In genomic region chr9:45090811-45091210, GRCm38 (mm10) we compare ENCODE assay signal across 25 mouse cellular contexts. TPM values are rescaled to one million over a fixed set of nuclear protein-coding genes. Genes with fewer than 3 reads are reported as not detected.
DNase-seq lines count a peak whose midpoint lies in the region; ATAC-seq and TF ChIP-seq lines count a peak whose summit lies in the region.
"Had no signal": no experiment of that assay in that cellular context is flagged by ENCODE, and none has a peak within 500 bp of the region (broad histone marks: within the 10 kb centered on the region; RNA-seq: fewer than 3 reads in every experiment).

No protein-coding gene starts in this region.

- no peak for DNase-seq in forebrain, postnatal 0 days
- no peak for DNase-seq in forebrain, embryonic 10.5 days (ENCODE audit: extremely low spot score, low spot score)
- DNase-seq in liver, embryonic 14.5 days (ENCODE audit: low read depth in 3 of 3, low spot score in 3 of 3), result no peak
- DNase-seq in liver (no peak), 416B (ENCODE audit: low read depth) (peak; percentile 4)
- no peak for DNase-seq in frontal cortex, postnatal 36 days (ENCODE audit: low spot score in 2 of 2)
- no peak for DNase-seq in heart, adult 18-20 months
- DNase-seq: adrenal gland, adult 8-10 months; embryo, embryonic 11 days; heart, adult 2 months; heart, postnatal 4 days; kidney, adult 9 months; kidney, postnatal 36 days; layer of hippocampus, adult 9-11 months; lung, postnatal 36 days; thymus, postnatal 36 days had no signal

- TF ChIP-seq EP300 in liver, embryonic 14.5 days (IDR thresholded peaks at IDR 0.05; ENCODE audit: low read depth), result no peak

- H3K4me3 ChIP-seq in forebrain, postnatal 0 days (ENCODE audit: low read depth, low read length), result no peak overlapping the region
- no peak overlapping the region for H3K4me3 ChIP-seq in forebrain, embryonic 10.5 days
- H3K4me3 ChIP-seq in liver, embryonic 14.5 days (ENCODE audit: insufficient read depth in 1 of 2, low read depth in 2 of 2, low read length in 2 of 2), result no peak overlapping the region
- no peak overlapping the region for H3K4me3 ChIP-seq in bone marrow, adult 2 months (replicated peaks; ENCODE audit: control insufficient read depth, low read depth, low read length)
- H3K4me3 ChIP-seq: heart, adult 2 months; heart, embryonic 15.5 days; limb, embryonic 12.5 days; liver, embryonic 15.5 days had no signal

- 67% methylated on average over 3 of the region's 3 CpGs for WGBS in forebrain, postnatal 0 days
- WGBS in forebrain, embryonic 10.5 days, result 76% methylated on average over 3 of the region's 3 CpGs
- 46% methylated on average over 3 of the region's 3 CpGs for WGBS in liver, embryonic 14.5 days (ENCODE audit: insufficient replicate concordance)
- 66% methylated on average over 3 of the region's 3 CpGs for whole genome bisulfite sequencing in bone marrow, adult 2 months

- H3K36me3 ChIP-seq in forebrain, postnatal 0 days (ENCODE audit: insufficient read depth), result no peaks in the 10 kb centered on the region
- no peaks in the 10 kb centered on the region for H3K36me3 ChIP-seq in forebrain, embryonic 10.5 days (replicated peaks)
- no peaks in the 10 kb centered on the region for H3K36me3 ChIP-seq in liver, embryonic 14.5 days (replicated peaks; ENCODE audit: control insufficient read depth, insufficient read depth, low read depth)
- H3K36me3 ChIP-seq: heart, embryonic 15.5 days; limb, embryonic 12.5 days; liver, embryonic 15.5 days had no signal

- H3K27ac ChIP-seq in forebrain, postnatal 0 days (ENCODE audit: low read depth, low read length), result no peak overlapping the region
- H3K27ac ChIP-seq in forebrain, embryonic 10.5 days, result no peak overlapping the region
- H3K27ac ChIP-seq in liver, embryonic 14.5 days, result no peak overlapping the region
- no peak overlapping the region for H3K27ac ChIP-seq in bone marrow, adult 2 months (ENCODE audit: control insufficient read depth, insufficient read depth, low read depth, low read length, poor library complexity)
- H3K27ac ChIP-seq: heart, adult 2 months; heart, embryonic 15.5 days; limb, embryonic 12.5 days; liver, embryonic 15.5 days had no signal

- no peak for TF ChIP-seq POLR2A in bone marrow, adult 2 months (IDR thresholded peaks at IDR 0.05; ENCODE audit: borderline replicate concordance, control insufficient read depth, low read depth, low read length)

- no peaks in the 10 kb centered on the region; the same call in 1 of the 2 replicates for H3K27me3 ChIP-seq in forebrain, postnatal 0 days (ENCODE audit: insufficient read depth, low read length)
- H3K27me3 ChIP-seq in forebrain, embryonic 10.5 days (ENCODE audit: poor library complexity, severe bottlenecking), result 0 out of 2 replicates have a peak, but pooled peaks cover 4% of the 10 kb centered on the region
- H3K27me3 ChIP-seq in liver, embryonic 14.5 days (ENCODE audit: control insufficient read depth, insufficient read depth, low read length), result no peaks in the 10 kb centered on the region
- H3K27me3 ChIP-seq: limb, embryonic 12.5 days; liver, embryonic 15.5 days had no signal

- no peaks in the 10 kb centered on the region for H3K4me1 ChIP-seq in forebrain, postnatal 0 days (ENCODE audit: insufficient read depth)
- H3K4me1 ChIP-seq in forebrain, embryonic 10.5 days, result 0 out of 2 replicates have a peak, but pooled peaks cover 4% of the 10 kb centered on the region
- no peaks in the 10 kb centered on the region for H3K4me1 ChIP-seq in liver, embryonic 14.5 days (replicated peaks; ENCODE audit: control insufficient read depth in 2 of 2, insufficient read depth in 2 of 2, low read length in 1 of 2)
- peaks cover 9% of the 10 kb centered on the region for H3K4me1 ChIP-seq in bone marrow, adult 2 months (ENCODE audit: control insufficient read depth, insufficient read depth, low read length)
- H3K4me1 ChIP-seq: heart, embryonic 15.5 days had no signal

- ATAC-seq in forebrain, postnatal 0 days, result no peak
- ATAC-seq in liver, embryonic 14.5 days (ENCODE audit: insufficient read depth), result no peak
- ATAC-seq: forebrain, embryonic 16.5 days; hindbrain, embryonic 16.5 days; Patski had no signal

- TF ChIP-seq CTCF in forebrain, postnatal 0 days (IDR thresholded peaks at IDR 0.05; ENCODE audit: low read depth), result 0 out of 2 replicates have a peak, but pooled peaks have one; percentile 15
- peak; percentile 36 for TF ChIP-seq CTCF in liver, embryonic 14.5 days (IDR thresholded peaks at IDR 0.05; ENCODE audit: low read depth)
- peak; percentile 28; the same call in 1 of the 2 replicates for TF ChIP-seq CTCF in bone marrow, adult 2 months (IDR thresholded peaks at IDR 0.05; ENCODE audit: control insufficient read depth, insufficient read depth, low read length)

- no peak overlapping the region for H3K4me2 ChIP-seq in forebrain, postnatal 0 days (ENCODE audit: low read depth)
- no peak overlapping the region for H3K4me2 ChIP-seq in liver, embryonic 14.5 days (ENCODE audit: low read depth)
- H3K4me2 ChIP-seq: heart, embryonic 15.5 days; limb, embryonic 12.5 days; liver, embryonic 15.5 days had no signal

- no peak overlapping the region for H3K9ac ChIP-seq in forebrain, postnatal 0 days
- no peak overlapping the region for H3K9ac ChIP-seq in liver, embryonic 14.5 days (replicated peaks)
- H3K9ac ChIP-seq: heart, embryonic 15.5 days; limb, embryonic 12.5 days; liver, embryonic 15.5 days had no signal

- H3K9me3 ChIP-seq in forebrain, postnatal 0 days (ENCODE audit: low read length), result no peaks in the 10 kb centered on the region
- no peaks in the 10 kb centered on the region for H3K9me3 ChIP-seq in forebrain, embryonic 10.5 days
- no peaks in the 10 kb centered on the region for H3K9me3 ChIP-seq in liver, embryonic 14.5 days (ENCODE audit: control insufficient read depth, low read length)
- H3K9me3 ChIP-seq: heart, embryonic 15.5 days; limb, embryonic 12.5 days; liver, embryonic 15.5 days had no signal

RNA-seq across cellular contexts. Expression of gene Jaml, which starts 11.8 kb away (rescaled TPM):
- total RNA-seq in forebrain, postnatal 0 days (2014; rRNA removed), result 0.23 TPM in 1 of 2 replicates, not detected in the other
- 0.16 and 0.19 TPM in 2 replicates for polyA plus RNA-seq in forebrain, postnatal 0 days (2015; fragmentation: Nextera tagmentation; extraction: Ambion mirVana)
- 0.52 and 0.54 TPM in 2 replicates for polyA plus RNA-seq in forebrain, embryonic 10.5 days (2016; fragmentation: Nextera tagmentation; extraction: Ambion mirVana)
- 0.03 and 0.09 TPM in 2 replicates for polyA plus RNA-seq in liver, embryonic 14.5 days (2012; rRNA removed)
- polyA plus RNA-seq in liver, embryonic 14.5 days (2014; fragmentation: Nextera tagmentation; extraction: Ambion mirVana), result 0.21 and 0.25 TPM in 2 replicates
- polyA plus RNA-seq in bone marrow, adult 2 months (2011; ENCODE audit: insufficient read depth, insufficient read length, low replicate concordance, missing spikeins), result 7.6 and 25.9 TPM in 2 replicates
- 1 to 10 TPM in 1 of 2 experiments, under 1 TPM in 1; 0.40 to 1.4 TPM for total RNA-seq in heart, adult 18-20 months (2021)
- polyA plus RNA-seq: Patski had no signal

RNA-seq across cellular contexts. Expression of gene Scn2b, which starts 26.8 kb away (rescaled TPM):
- 8.6 and 11.5 TPM in 2 replicates for total RNA-seq in forebrain, postnatal 0 days (2014; rRNA removed)
- polyA plus RNA-seq in forebrain, postnatal 0 days (2015; fragmentation: Nextera tagmentation; extraction: Ambion mirVana), result 3.6 and 5.4 TPM in 2 replicates
- polyA plus RNA-seq in forebrain, embryonic 10.5 days (2016; fragmentation: Nextera tagmentation; extraction: Ambion mirVana), result 3.6 and 4.5 TPM in 2 replicates
- 0.13 and 0.15 TPM in 2 replicates for polyA plus RNA-seq in liver, embryonic 14.5 days (2012; rRNA removed)
- polyA plus RNA-seq in liver, embryonic 14.5 days (2014; fragmentation: Nextera tagmentation; extraction: Ambion mirVana), result 0.08 and 0.10 TPM in 2 replicates
- 0.37 and 0.41 TPM in 2 replicates for polyA plus RNA-seq in bone marrow, adult 2 months (2011; ENCODE audit: insufficient read depth, insufficient read length, low replicate concordance, missing spikeins)
- 1 to 10 TPM; 1.3 to 1.7 TPM for total RNA-seq in heart, adult 18-20 months (2021)
- total RNA-seq: megakaryocyte-erythroid progenitor cell, adult 5-6 weeks had no signal
- polyA plus RNA-seq: Patski had no signal

RNA-seq across cellular contexts. Expression of gene Mpzl3, which starts 35.8 kb away (rescaled TPM):
- 1.8 and 3.7 TPM in 2 replicates for total RNA-seq in forebrain, postnatal 0 days (2014; rRNA removed)
- polyA plus RNA-seq in forebrain, postnatal 0 days (2015; fragmentation: Nextera tagmentation; extraction: Ambion mirVana), result 0.62 and 1.1 TPM in 2 replicates
- 2.3 and 2.7 TPM in 2 replicates for polyA plus RNA-seq in forebrain, embryonic 10.5 days (2016; fragmentation: Nextera tagmentation; extraction: Ambion mirVana)
- 0.33 and 0.44 TPM in 2 replicates for polyA plus RNA-seq in liver, embryonic 14.5 days (2012; rRNA removed)
- 0.51 and 1.0 TPM in 2 replicates for polyA plus RNA-seq in liver, embryonic 14.5 days (2014; fragmentation: Nextera tagmentation; extraction: Ambion mirVana)
- polyA plus RNA-seq in bone marrow, adult 2 months (2011; ENCODE audit: insufficient read depth, insufficient read length, low replicate concordance, missing spikeins), result 3.2 and 3.8 TPM in 2 replicates
- total RNA-seq in heart, adult 18-20 months (2021), result 1 to 10 TPM; 1.7 to 2.7 TPM
- total RNA-seq: megakaryocyte-erythroid progenitor cell, adult 5-6 weeks had no signal

RNA-seq across cellular contexts. Expression of gene Scn4b, which starts 47.4 kb away (rescaled TPM):
- total RNA-seq in forebrain, postnatal 0 days (2014; rRNA removed), result 0.43 and 0.69 TPM in 2 replicates
- polyA plus RNA-seq in forebrain, postnatal 0 days (2015; fragmentation: Nextera tagmentation; extraction: Ambion mirVana), result 0.36 and 0.59 TPM in 2 replicates
- 0.25 and 0.41 TPM in 2 replicates for polyA plus RNA-seq in forebrain, embryonic 10.5 days (2016; fragmentation: Nextera tagmentation; extraction: Ambion mirVana)
- 0.03 and 0.06 TPM in 2 replicates for polyA plus RNA-seq in liver, embryonic 14.5 days (2012; rRNA removed)
- 0.01 TPM in 1 of 2 replicates, not detected in the other for polyA plus RNA-seq in liver, embryonic 14.5 days (2014; fragmentation: Nextera tagmentation; extraction: Ambion mirVana)
- 0.60 TPM in 1 of 2 replicates, not detected in the other for polyA plus RNA-seq in bone marrow, adult 2 months (2011; ENCODE audit: insufficient read depth, insufficient read length, low replicate concordance, missing spikeins)
- 10 to 100 TPM; 29.9 to 30.4 TPM for total RNA-seq in heart, adult 18-20 months (2021)
- total RNA-seq: monocyte, adult 5-6 weeks had no signal
- polyA plus RNA-seq: Patski had no signal

RNA-seq across cellular contexts. Expression of gene Mpzl2, which starts 51.2 kb away (rescaled TPM):
- total RNA-seq in forebrain, postnatal 0 days (2014; rRNA removed), result 2.2 and 4.6 TPM in 2 replicates
- 2.0 and 2.3 TPM in 2 replicates for polyA plus RNA-seq in forebrain, postnatal 0 days (2015; fragmentation: Nextera tagmentation; extraction: Ambion mirVana)
- 3.2 and 3.5 TPM in 2 replicates for polyA plus RNA-seq in forebrain, embryonic 10.5 days (2016; fragmentation: Nextera tagmentation; extraction: Ambion mirVana)
- 4.4 and 4.9 TPM in 2 replicates for polyA plus RNA-seq in liver, embryonic 14.5 days (2012; rRNA removed)
- polyA plus RNA-seq in liver, embryonic 14.5 days (2014; fragmentation: Nextera tagmentation; extraction: Ambion mirVana), result 3.1 and 4.7 TPM in 2 replicates
- 2.2 TPM in 1 of 2 replicates, not detected in the other for polyA plus RNA-seq in bone marrow, adult 2 months (2011; ENCODE audit: insufficient read depth, insufficient read length, low replicate concordance, missing spikeins)
- total RNA-seq in heart, adult 18-20 months (2021), result 1 to 10 TPM in 1 of 2 experiments, under 1 TPM in 1; 0.62 to 2.3 TPM
- total RNA-seq: megakaryocyte-erythroid progenitor cell, adult 5-6 weeks; monocyte, adult 5-6 weeks had no signal
- polyA plus RNA-seq: Patski had no signal
